Mouse (Mus musculus) C2C12 (cell line): ENCODE data around the gene Serinc4.
"Not testable (repeated sequence)": the region's sequence is repeated elsewhere in the genome, so short reads cannot be mapped to it uniquely, and the experiment has no call there.

ENCODE experiments used
- CTCF ChIP-seq: IDR thresholded peaks from one replicate; pipeline ENCODE4 v1.5.1; 2011; ENCODE audit not compliant: control insufficient read depth, insufficient read depth, insufficient read length
- MYOG ChIP-seq: IDR thresholded peaks from one replicate; pipeline ENCODE4 v1.6.1; 2011; ENCODE audit not compliant: control insufficient read depth, insufficient read length; ENCODE audit errors: extremely low read depth

GRCm38 (mm10) chr2:121501550-121501949 lies 45.0 kb upstream of the Serinc4 start:
- not testable (repeated sequence) for TF ChIP-seq MYOG, CTCF
